Mouse (Mus musculus) C2C12 (cell line): ENCODE measurements around the gene Nudt16l1. TPM values are rescaled to one million over a fixed set of nuclear protein-coding genes. Genes with fewer than 3 reads are reported as not detected.
A peak's percentile ranks its signal among the peaks of the same experiment; 100 is the strongest.

Source experiments
- H3K27me3 ChIP-seq: one replicate; pipeline ENCODE4 v1.6.1; 2011; ENCODE audit not compliant: control insufficient read depth, insufficient read depth, insufficient read length
- H3K36me3 ChIP-seq: one replicate; pipeline ENCODE4 v1.6.1; 2011; ENCODE audit not compliant: control insufficient read depth, insufficient read depth
- H3K4me3 ChIP-seq: one replicate; pipeline ENCODE4 v1.5.1; 2011; ENCODE audit warnings: mild to moderate bottlenecking, control low read depth; ENCODE audit not compliant: poor library complexity, insufficient read depth, severe bottlenecking
- H3K79me2 ChIP-seq: one replicate; pipeline ENCODE4 v1.6.1; 2011; ENCODE audit not compliant: control insufficient read depth, insufficient read depth
- H3K79me3 ChIP-seq: one replicate; pipeline ENCODE4 v1.6.1; 2011; ENCODE audit warnings: low read depth, control low read depth
- H3ac ChIP-seq: one replicate; pipeline ENCODE3; 2011; ENCODE audit warnings: low read depth; ENCODE audit not compliant: control insufficient read depth, insufficient read length
- CEBPB ChIP-seq: IDR thresholded peaks from one replicate; pipeline ENCODE4 v1.6.1; 2011; ENCODE audit warnings: low read depth, mild to moderate bottlenecking, control low read depth, moderate library complexity
- CTCF ChIP-seq: IDR thresholded peaks from one replicate; pipeline ENCODE4 v1.5.1; 2011; ENCODE audit not compliant: control insufficient read depth, insufficient read depth, insufficient read length
- FOSL1 ChIP-seq: IDR thresholded peaks from one replicate; pipeline ENCODE4 v1.8.0; 2011; ENCODE audit warnings: mild to moderate bottlenecking, low read length; ENCODE audit not compliant: poor library complexity, insufficient read depth, severe bottlenecking
- MAX ChIP-seq: IDR thresholded peaks from one replicate; pipeline ENCODE4 v1.6.1; 2011; ENCODE audit warnings: mild to moderate bottlenecking, control low read depth
- MYOD1 ChIP-seq: IDR thresholded peaks from one replicate; pipeline ENCODE4 v1.6.1; 2011; ENCODE audit warnings: low read depth; ENCODE audit not compliant: control insufficient read depth, insufficient read length
- MYOG ChIP-seq: IDR thresholded peaks from one replicate; pipeline ENCODE4 v1.6.1; 2011; ENCODE audit not compliant: control insufficient read depth, insufficient read length; ENCODE audit errors: extremely low read depth
- USF1 ChIP-seq: IDR thresholded peaks from one replicate; pipeline ENCODE4 v1.6.1; 2011; ENCODE audit warnings: low read depth, mild to moderate bottlenecking, control low read depth, moderate library complexity
- polyA plus RNA-seq: library from polyadenylated mRNA; unstranded; fragments of >200 nt; fragmentation: generic; extraction: Trizol; gene quantifications from one replicate; pipeline ENCODE4 v1.2.1, GENCODE M21; 2012; ENCODE audit warnings: missing spikeins

The Nudt16l1 gene
- polyA plus RNA-seq, 1 experiment, result 59.6 TPM

DNA sequence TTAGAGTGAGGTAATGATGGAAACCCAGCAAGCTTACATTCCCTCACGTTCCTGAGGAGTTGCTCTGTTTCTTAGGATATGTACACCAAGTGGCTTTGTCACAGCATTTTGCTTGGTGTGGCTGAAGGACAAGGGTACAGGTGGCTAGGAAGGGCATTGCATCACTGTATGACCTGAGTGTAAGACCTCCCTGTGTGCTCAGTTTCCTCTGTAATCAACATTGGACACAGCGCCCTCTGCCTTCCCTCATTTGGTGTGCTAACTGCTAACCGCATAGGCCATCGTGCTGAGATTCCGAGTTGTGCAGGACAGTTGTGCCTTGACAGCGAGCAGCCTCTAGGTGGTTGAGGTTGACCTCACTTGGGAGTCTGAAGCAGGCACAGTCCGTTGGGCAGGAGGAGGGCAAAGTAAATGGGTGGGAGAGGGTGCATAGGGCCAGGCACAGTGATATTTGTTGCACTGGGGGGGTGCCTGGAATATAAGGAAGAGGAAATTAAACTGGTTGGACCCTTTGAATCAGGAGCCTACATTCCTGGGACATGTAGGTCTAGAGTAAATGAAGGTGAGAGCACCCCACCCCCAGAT, 41.3 kb upstream of the Nudt16l1 start:
- H3K79me3 ChIP-seq, result peaks cover 9% of the 10 kb centered on the region
- H3K79me2 ChIP-seq, result peaks cover 5% of the 10 kb centered on the region
- no peak overlapping the region for H3K4me3 ChIP-seq
- no peak for TF ChIP-seq CEBPB
- TF ChIP-seq MAX, result no peak
- no peak for TF ChIP-seq FOSL1
- no peak for TF ChIP-seq MYOD1
- no peak for TF ChIP-seq CTCF
- TF ChIP-seq USF1, result no peak
- no peak for TF ChIP-seq MYOG
- H3K36me3 ChIP-seq, result no peaks in the 10 kb centered on the region
- H3K27me3 ChIP-seq, result no peaks in the 10 kb centered on the region
- no peak overlapping the region for H3ac ChIP-seq

DNA sequence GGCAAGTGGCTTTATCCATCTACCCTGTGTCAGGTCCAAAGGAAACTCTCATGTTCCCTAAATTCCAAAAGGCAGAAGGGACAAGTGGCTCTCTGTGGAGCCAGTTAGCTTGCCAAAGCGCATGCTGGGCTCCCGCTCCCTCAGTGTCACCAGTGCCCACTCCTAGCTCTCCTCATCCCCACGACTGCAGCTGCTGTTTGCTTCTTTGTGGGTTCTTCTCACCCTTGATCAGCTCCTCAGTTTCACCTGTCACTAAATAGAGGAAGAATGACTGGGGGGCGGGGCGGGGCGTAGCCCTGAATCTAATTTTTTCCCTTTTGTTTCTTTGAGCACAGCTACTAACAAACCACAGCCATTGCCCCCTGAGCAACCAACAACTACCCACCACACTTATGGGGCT, 39.7 kb upstream of the Nudt16l1 start:
- H3K4me3 ChIP-seq, result no peak overlapping the region
- TF ChIP-seq USF1 (no peak), MYOD1 (no peak), MAX (no peak), CTCF (no peak), FOSL1 (no peak), MYOG (no peak), CEBPB (no peak)
- H3ac ChIP-seq, result no peak overlapping the region

DNA sequence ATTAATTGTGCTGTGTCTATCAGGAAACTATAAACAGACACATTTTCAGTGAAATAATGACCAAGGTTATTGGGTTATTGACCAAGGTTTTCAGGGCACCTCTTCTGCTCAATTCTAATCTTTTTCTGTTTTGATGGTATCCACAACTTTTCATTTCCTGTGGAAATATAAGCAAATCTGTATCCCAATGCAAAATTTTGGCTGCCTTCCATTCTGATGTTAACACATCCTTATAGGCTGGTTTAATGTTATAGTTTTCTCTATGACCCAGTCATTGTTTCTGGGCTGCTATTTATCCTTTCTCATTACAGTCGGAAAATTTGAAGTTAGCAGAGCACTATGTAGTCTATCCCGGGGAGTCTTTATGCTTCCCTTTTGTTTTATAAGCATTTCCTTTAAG, 38.9 kb upstream of the Nudt16l1 start:
- Histone ChIP-seq H3K79me3 (peaks cover 7% of the 10 kb centered on the region), H3ac (no peak overlapping the region), H3K79me2 (peaks cover 5% of the 10 kb centered on the region), H3K4me3 (no peak overlapping the region), H3K27me3 (no peaks in the 10 kb centered on the region), H3K36me3 (no peaks in the 10 kb centered on the region)
- TF ChIP-seq CTCF (no peak), USF1 (no peak), MAX (no peak), MYOG (no peak), CEBPB (no peak)

More for the DNA sequence above, 39.7 kb upstream of the Nudt16l1 start:
- Histone ChIP-seq H3K27me3 (no peaks in the 10 kb centered on the region), H3K79me3 (peaks cover 7% of the 10 kb centered on the region), H3K79me2 (peaks cover 5% of the 10 kb centered on the region), H3K36me3 (no peaks in the 10 kb centered on the region)

DNA sequence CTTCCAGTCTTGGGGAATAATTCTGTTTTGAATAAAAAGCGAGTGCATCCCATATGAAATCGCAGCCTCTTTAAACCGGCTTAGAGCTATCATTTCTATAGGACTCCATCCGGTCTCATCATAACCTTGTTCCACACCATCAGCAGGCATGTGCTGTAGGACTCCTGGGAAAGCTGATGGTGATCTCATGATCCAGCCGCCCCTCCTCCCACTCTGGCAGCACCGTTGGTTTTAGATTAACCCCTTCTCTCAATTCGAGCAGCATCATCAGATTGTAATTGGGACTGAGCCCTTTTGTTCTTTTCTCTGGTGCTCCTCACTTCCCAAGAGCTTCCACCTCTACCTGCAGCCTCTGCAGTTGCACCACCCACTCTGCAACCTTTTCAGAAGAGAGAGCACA, 37.4 kb upstream of the Nudt16l1 start:
- no peak for TF ChIP-seq CEBPB
- no peak for TF ChIP-seq MYOD1
- no peak for TF ChIP-seq MYOG
- no peak for TF ChIP-seq FOSL1
- no peak for TF ChIP-seq CTCF
- no peak for TF ChIP-seq USF1
- no peak for TF ChIP-seq MAX
- Histone ChIP-seq H3K79me3 (peaks cover 7% of the 10 kb centered on the region), H3K4me3 (no peak overlapping the region), H3ac (no peak overlapping the region), H3K79me2 (peaks cover 5% of the 10 kb centered on the region), H3K27me3 (no peaks in the 10 kb centered on the region), H3K36me3 (no peaks in the 10 kb centered on the region)

DNA sequence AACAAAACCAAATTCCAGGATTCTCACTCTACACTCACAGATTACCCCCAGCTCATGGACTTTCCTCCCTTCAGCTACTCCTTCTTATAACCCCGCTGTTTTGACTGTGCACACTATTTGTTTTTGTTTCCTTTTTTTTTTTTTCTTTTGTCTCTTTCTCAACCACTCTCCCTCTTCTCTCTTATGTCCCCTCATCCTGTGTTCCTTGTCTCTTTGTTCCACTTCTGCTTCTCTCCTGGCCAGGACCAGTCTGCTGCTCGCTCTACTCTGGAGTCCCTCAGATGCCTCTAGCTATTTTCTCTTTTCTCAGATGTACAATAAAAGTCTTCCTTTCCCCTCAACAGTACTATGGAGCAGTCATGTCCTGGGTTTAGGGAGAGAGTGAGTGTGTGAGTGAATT, 36.2 kb upstream of the Nudt16l1 start:
- TF ChIP-seq MYOG (no peak), FOSL1 (no peak), MAX (no peak), MYOD1 (no peak), USF1 (no peak), CEBPB (no peak), CTCF (no peak)
- H3K79me3 ChIP-seq, result peaks cover 3% of the 10 kb centered on the region
- no peak overlapping the region for H3ac ChIP-seq
- no peak overlapping the region for H3K4me3 ChIP-seq
- no peaks in the 10 kb centered on the region for H3K27me3 ChIP-seq
- H3K79me2 ChIP-seq, result peaks cover 5% of the 10 kb centered on the region
- no peaks in the 10 kb centered on the region for H3K36me3 ChIP-seq

DNA sequence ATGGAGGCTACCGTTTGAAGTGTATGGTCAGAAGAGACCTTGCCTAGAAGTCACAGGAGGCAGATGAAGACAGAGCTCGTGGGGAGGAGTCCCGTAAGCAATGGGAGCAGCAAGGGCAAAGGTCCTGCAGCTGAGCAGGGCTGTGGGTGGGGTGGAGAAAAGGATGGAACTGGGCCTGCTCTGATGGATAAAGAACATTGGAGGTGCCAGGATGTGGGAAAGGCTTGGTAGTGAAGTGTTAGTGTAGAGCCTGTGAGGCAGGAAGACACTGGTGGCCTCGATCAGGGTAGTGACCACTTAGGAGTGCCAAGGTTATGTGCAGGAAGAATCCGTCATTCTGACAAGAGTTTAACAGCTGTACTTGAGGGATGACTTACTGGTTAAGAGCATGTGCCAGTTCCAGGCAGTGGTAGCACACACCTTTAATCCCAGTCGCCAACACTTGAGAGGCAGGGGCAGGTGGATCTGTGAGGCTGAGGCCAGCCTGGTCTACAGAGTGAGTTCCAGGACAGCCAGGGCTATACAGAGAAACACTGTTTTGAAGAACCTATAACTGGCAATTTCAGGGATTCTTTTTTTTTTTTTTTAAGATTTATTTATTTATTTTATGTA, 35.0 kb upstream of the Nudt16l1 start:
- H3K27me3 ChIP-seq, result no peaks in the 10 kb centered on the region
- peaks cover 5% of the 10 kb centered on the region for H3K79me2 ChIP-seq
- H3K36me3 ChIP-seq, result peaks cover 1% of the 10 kb centered on the region
- H3K79me3 ChIP-seq, result peaks cover 3% of the 10 kb centered on the region
- H3ac ChIP-seq, result no peak overlapping the region
- TF ChIP-seq MYOD1, result peak; percentile 72
- no peak for TF ChIP-seq MAX
- TF ChIP-seq MYOG, result no peak
- TF ChIP-seq FOSL1, result no peak
- TF ChIP-seq USF1, result no peak
- no peak for TF ChIP-seq CEBPB
- H3K4me3 ChIP-seq, result no peak overlapping the region
